Mouse (Mus musculus) ES-E14 (cell line): ENCODE results near the gene Cd47. TPM values are rescaled to one million over a fixed set of nuclear protein-coding genes. Genes with fewer than 3 reads are reported as not detected.

Experiments
- DNase-seq: peaks from one replicate; pipeline ENCODE4 v3.0.0-alpha.2; 2013; ENCODE audit warnings: low read depth, low spot score
- H3K27ac ChIP-seq: 2 replicates; pipeline ENCODE4 v1.5.1; 2012; ENCODE audit warnings: low read depth, mild to moderate bottlenecking, low read length, moderate library complexity, mixed read lengths; ENCODE audit not compliant: poor library complexity, insufficient read depth, severe bottlenecking
- H3K36me3 ChIP-seq: 2 replicates; pipeline ENCODE4 v1.6.1; 2012; ENCODE audit warnings: mild to moderate bottlenecking, low read length, moderate library complexity, mixed read lengths; ENCODE audit not compliant: control insufficient read depth, poor library complexity, insufficient read depth, severe bottlenecking
- H3K4me1 ChIP-seq, 2 experiments: fragments of 150-350 bp in 1 of 2; sonication (generic) in 1 of 2; 2 replicates each; pipeline ENCODE4 v1.6.1; 2012; ENCODE audit warnings: low read length in 2 of 2, mild to moderate bottlenecking in 1 of 2, mixed read lengths in 1 of 2; ENCODE audit not compliant: control insufficient read depth in 2 of 2, insufficient read depth in 2 of 2, poor library complexity in 1 of 2
- H3K4me3 ChIP-seq, 2 experiments: fragments of 150-350 bp in 1 of 2; sonication (generic) in 1 of 2; 2 replicates each; pipeline ENCODE4 v1.5.1; 2012; ENCODE audit warnings: low read length in 2 of 2, low read depth in 1 of 2, mild to moderate bottlenecking in 1 of 2, mixed read lengths in 1 of 2; ENCODE audit not compliant: insufficient read depth in 1 of 2, poor library complexity in 1 of 2, severe bottlenecking in 1 of 2
- H3K9ac ChIP-seq: 2 replicates; pipeline ENCODE4 v1.6.1; 2012; ENCODE audit warnings: low read depth, mild to moderate bottlenecking, low read length, mixed read lengths; ENCODE audit not compliant: poor library complexity, insufficient read depth, severe bottlenecking
- H3K9me3 ChIP-seq: fragments of 150-350 bp; sonication (generic); 2 replicates; pipeline ENCODE4 v1.6.1; 2012; ENCODE audit warnings: low read depth, mild to moderate bottlenecking, low read length; ENCODE audit not compliant: control insufficient read depth, insufficient read depth
- CHD2 ChIP-seq: IDR thresholded peaks from 2 replicates; pipeline ENCODE4 v1.6.1; 2014; ENCODE audit warnings: mild to moderate bottlenecking, low read depth, low read length, inconsistent platforms
- HCFC1 ChIP-seq: IDR thresholded peaks from 2 replicates; pipeline ENCODE4 v1.6.1; 2012; ENCODE audit warnings: low read length, inconsistent platforms, borderline replicate concordance; ENCODE audit not compliant: insufficient read depth
- MAFK ChIP-seq: IDR thresholded peaks from 2 replicates; pipeline ENCODE4 v1.6.1; 2014; ENCODE audit warnings: mild to moderate bottlenecking, low read depth, low read length, inconsistent platforms; ENCODE audit not compliant: insufficient read depth
- ZC3H11A ChIP-seq: IDR thresholded peaks from 2 replicates; pipeline ENCODE4 v1.6.1; 2012; ENCODE audit warnings: low read depth, mild to moderate bottlenecking, inconsistent platforms, low read length, borderline replicate concordance
- ZNF384 ChIP-seq: IDR thresholded peaks from 2 replicates; pipeline ENCODE4 v1.6.1; 2012; ENCODE audit warnings: low read depth, low read length, inconsistent platforms
- in situ Hi-C, 2 experiments: fragments of 600-800 bp; cut with MboI; formaldehyde crosslinking; loops; one replicate each; pipeline ENCODE4 v1.15.1; 2025; ENCODE audit warnings: low sequenced_read_pairs in 2 of 2, inconsistent platforms in 1 of 2; ENCODE audit not compliant: unreplicated experiment in 2 of 2
- total RNA-seq: library from RNA; depleted of rRNA; stranded (reverse); fragments of 300-350 nt; gene quantifications from 2 replicates; pipeline ENCODE4 v1.2.3, GENCODE M21; 2012

Gene Cd47
- total RNA-seq, 1 experiment: 16.0 TPM

DNA sequence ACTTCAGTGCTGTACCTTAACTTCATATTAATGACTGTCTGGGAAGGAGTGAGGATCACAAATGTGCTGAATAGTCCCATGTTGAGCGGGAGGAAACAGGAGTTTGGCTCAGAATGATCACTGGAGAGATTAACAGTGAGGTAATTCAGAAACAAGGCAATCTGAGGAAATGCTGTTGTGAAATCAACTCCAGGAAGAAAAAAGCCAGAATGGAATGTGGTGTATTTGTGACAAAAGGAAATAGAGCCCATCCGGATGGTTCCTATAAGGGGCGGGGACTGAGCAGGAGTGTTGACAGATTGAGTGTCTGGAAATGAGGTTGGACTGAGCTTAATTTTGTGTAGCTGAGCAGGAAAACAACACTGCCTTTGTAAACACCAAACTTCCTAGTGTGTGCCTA lies 153.5 kb downstream of the Cd47 start:
- no peak for DNase-seq
- in situ Hi-C loops: no loop called here
- H3K4me1 ChIP-seq: no peaks in the 10 kb centered on the region
- no peak overlapping the region for H3K27ac ChIP-seq
- no peaks in the 10 kb centered on the region for H3K36me3 ChIP-seq
- no peaks in the 10 kb centered on the region for H3K9me3 ChIP-seq
- H3K9ac ChIP-seq: no peak overlapping the region
- TF ChIP-seq MAFK (no peak), ZC3H11A (no peak), ZNF384 (no peak), CHD2 (no peak), HCFC1 (no peak)
- H3K4me3 ChIP-seq: no peak overlapping the region

DNA sequence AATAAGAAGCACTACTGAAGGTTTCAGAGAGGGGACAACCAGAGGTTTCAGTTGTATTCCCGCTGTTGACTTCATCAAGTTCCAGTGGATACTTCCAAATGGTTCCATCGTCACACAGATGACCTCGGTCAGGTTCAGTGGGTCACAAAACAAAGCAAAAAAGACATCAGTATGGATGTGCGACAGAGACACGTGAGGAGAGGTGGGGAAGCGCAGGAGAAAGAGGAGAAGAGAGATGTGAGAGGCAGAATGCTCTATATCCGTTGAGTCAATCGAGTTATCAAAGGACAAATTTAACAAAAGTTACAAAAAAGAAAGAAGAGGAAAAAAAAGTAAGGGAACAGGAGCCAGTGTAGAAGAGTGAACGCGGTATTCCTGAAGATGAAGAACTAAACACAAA lies 154.6 kb downstream of the Cd47 start:
- no peak overlapping the region for H3K4me3 ChIP-seq
- in situ Hi-C loops: no loop called here

DNA sequence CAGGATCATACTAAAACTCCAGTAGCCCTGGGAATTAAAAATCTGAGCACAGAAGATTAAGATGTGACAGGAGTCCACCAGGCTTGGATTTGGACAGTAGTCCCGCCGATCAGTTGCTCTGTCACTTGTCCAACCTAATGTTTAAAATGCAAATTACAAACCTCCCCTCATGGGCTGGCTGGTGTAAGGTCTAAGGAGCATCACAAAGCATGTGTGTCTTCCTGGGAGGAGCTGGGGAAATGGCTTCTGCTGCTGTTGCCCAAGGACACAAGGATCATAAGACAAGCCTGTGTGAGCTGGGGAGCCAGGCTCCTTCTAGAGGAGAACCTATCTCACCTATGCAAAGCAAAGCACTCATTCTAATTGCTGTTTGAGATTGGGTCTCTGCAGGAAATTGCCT lies 155.0 kb downstream of the Cd47 start:
- Histone ChIP-seq H3K9me3 (no peaks in the 10 kb centered on the region), H3K4me3 (no peak overlapping the region), H3K9ac (no peak overlapping the region), H3K27ac (no peak overlapping the region), H3K4me1 (no peaks in the 10 kb centered on the region), H3K36me3 (no peaks in the 10 kb centered on the region)
- DNase-seq: no peak
- in situ Hi-C loops: no loop called here
- TF ChIP-seq HCFC1: no peak
- TF ChIP-seq CHD2: no peak
- no peak for TF ChIP-seq ZNF384
- no peak for TF ChIP-seq MAFK

More for the DNA sequence above, 154.6 kb downstream of the Cd47 start:
- TF ChIP-seq MAFK (no peak), ZC3H11A (no peak), CHD2 (no peak), HCFC1 (no peak), ZNF384 (no peak)
- no peak overlapping the region for H3K9ac ChIP-seq
- no peak for DNase-seq
- no peak overlapping the region for H3K27ac ChIP-seq
- no peaks in the 10 kb centered on the region for H3K9me3 ChIP-seq
- no peaks in the 10 kb centered on the region for H3K36me3 ChIP-seq
- H3K4me1 ChIP-seq: no peaks in the 10 kb centered on the region

DNA sequence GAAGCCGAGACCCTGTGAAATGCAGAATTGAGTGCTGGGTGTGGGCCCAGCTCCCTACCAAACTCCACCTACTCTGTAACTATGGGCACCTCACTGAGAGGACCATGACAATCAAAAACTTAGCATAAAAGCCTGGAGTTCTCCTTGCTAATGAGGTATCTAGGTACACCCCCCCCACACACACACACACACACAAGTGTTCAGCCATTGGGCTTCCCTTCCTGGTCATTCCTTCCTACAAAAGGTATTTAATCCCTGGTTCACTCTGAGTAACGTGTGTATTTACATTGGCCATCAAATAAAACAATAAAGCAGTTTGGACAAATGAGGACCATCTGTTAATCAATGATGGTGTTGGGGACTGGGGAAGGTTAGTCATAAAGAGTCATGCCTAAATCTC lies 155.6 kb downstream of the Cd47 start:
- no peak for DNase-seq
- no peak for TF ChIP-seq CHD2

DNA sequence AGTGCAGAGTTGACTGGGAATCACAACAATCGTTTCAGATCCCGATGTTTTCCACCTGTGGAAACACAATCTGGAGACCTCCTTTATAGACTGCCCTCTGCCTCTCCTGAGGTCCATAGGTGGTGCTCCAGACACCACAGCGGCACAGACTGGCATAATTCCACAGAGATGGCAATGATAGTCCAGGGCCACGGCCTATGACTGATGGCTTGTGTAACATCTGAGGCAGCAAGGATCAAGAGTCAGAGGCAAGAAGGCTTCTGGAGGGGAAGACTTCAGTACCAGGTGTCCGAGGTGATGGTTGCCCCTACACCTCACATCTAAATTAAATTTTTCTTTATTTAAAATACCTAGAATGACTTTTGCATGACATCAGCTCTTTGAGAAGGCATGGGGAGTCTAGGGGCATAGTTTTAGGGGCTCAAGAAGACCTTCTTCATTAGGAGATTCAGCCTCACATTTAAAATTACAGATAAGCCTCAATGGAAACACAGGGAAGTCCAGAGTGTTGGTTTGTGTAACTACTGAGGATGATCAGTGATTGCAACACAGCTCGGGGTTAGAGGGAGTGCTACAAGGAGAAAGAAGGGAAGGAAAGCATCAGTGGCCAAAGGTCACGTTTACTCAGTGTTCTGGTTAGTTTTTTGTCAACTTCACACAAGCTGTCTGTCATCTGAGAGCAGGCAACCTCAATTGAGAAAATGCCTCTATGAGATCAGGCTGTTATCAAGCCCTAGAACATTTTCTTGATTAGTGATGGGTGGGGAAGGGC lies 156.4 kb downstream of the Cd47 start:
- no peaks in the 10 kb centered on the region for H3K9me3 ChIP-seq
- no peaks in the 10 kb centered on the region for H3K4me1 ChIP-seq
- no peaks in the 10 kb centered on the region for H3K36me3 ChIP-seq
- no peak for TF ChIP-seq ZNF384
- no peak for TF ChIP-seq MAFK
- no peak for TF ChIP-seq ZC3H11A
- TF ChIP-seq HCFC1: no peak
- no peak for TF ChIP-seq CHD2
- no peak overlapping the region for H3K27ac ChIP-seq
- H3K9ac ChIP-seq: no peak overlapping the region
- DNase-seq: no peak
- H3K4me3 ChIP-seq: no peak overlapping the region
- in situ Hi-C loops: no loop called here

More for the DNA sequence above, 155.6 kb downstream of the Cd47 start:
- Histone ChIP-seq H3K4me1 (no peaks in the 10 kb centered on the region), H3K27ac (no peak overlapping the region), H3K9ac (no peak overlapping the region), H3K4me3 (no peak overlapping the region), H3K9me3 (no peaks in the 10 kb centered on the region), H3K36me3 (no peaks in the 10 kb centered on the region)
- in situ Hi-C loops: no loop called here
